Mouse (Mus musculus) C2C12 (cell line): Measurements from ENCODE around the gene Sardh.

Experiments
- CEBPB ChIP-seq: IDR thresholded peaks from one replicate; pipeline ENCODE4 v1.6.1; 2011; ENCODE audit warnings: low read depth, mild to moderate bottlenecking, control low read depth, moderate library complexity
- MAX ChIP-seq: IDR thresholded peaks from one replicate; pipeline ENCODE4 v1.6.1; 2011; ENCODE audit warnings: mild to moderate bottlenecking, control low read depth
- USF1 ChIP-seq: IDR thresholded peaks from one replicate; pipeline ENCODE4 v1.6.1; 2011; ENCODE audit warnings: low read depth, mild to moderate bottlenecking, control low read depth, moderate library complexity

DNA sequence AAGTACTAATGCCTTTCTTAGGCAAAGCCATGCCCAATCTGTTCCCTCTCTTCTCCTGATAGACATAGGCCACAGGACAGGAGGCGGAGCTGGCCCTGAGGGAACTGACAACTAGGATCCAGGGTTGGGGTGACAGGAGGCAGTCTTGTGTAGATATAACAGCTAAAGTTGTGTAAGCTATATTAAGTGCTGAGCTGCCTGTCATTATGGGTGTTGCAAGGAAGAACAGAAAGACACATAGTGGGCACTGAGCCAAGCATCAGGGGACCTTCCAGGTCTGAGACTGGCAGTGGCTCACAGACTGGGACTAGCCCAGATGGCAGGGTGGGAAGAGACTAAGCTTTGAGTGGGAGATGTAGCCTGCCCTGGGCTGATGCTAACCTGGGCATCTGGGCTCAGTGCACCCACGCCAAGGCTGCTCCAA is 30.0 kb downstream of the Sardh start:
- TF ChIP-seq CEBPB, result no peak
- TF ChIP-seq MAX, result no peak
- TF ChIP-seq USF1, result no peak
